Mouse (Mus musculus) gastrocnemius, adult 2 months (tissue): ENCODE measurements at regions not wholly inside any gene's neighbourhood (a gene's known extent, or its start where the extent isn't known, plus 50 kb on each side); places are given as distances from the start of the nearest gene placed in this dataset.

Experiments used
- DNase-seq: peaks from one replicate; pipeline ENCODE4 v3.0.0; 2022
- H3K27ac ChIP-seq: fragments of 200-600 bp; 2 replicates; pipeline ENCODE4 v1.8.1; 2022; ENCODE audit warnings: mild to moderate bottlenecking
- H3K4me3 ChIP-seq: fragments of 200-600 bp; 2 replicates; pipeline ENCODE4 v1.8.1; 2022; ENCODE audit warnings: mild to moderate bottlenecking, moderate library complexity
- CTCF ChIP-seq: fragments of 200-600 bp; IDR thresholded peaks from 2 replicates; pipeline ENCODE4 v1.8.1; 2022; ENCODE audit warnings: antibody characterized with exemption, mild to moderate bottlenecking, moderate library complexity
- intact Hi-C: fragments of 180-260 bp; cut with DNase I; formaldehyde crosslinking; loops from one replicate; pipeline ENCODE4 v1.15.1; 2025

- intact Hi-C loops = no loop called here
- no peak for DNase-seq
These were observed 66.2 kb downstream of the Isl1 start for GRCm38 (mm10) chr13:116243272-116243784.

GRCm38 (mm10) chr13:116215101-116215500 lies 94.4 kb downstream of the Isl1 start:
- no peak overlapping the region for H3K4me3 ChIP-seq
- no peak for TF ChIP-seq CTCF
- DNase-seq = no peak
- intact Hi-C loops = no loop called here
- no peak overlapping the region for H3K27ac ChIP-seq

More at GRCm38 (mm10) chr13:116243272-116243784, 66.2 kb downstream of the Isl1 start:
- no peak overlapping the region for H3K27ac ChIP-seq
- H3K4me3 ChIP-seq = no peak overlapping the region
- TF ChIP-seq CTCF = no peak

- intact Hi-C loops = no loop called here
- no peak for TF ChIP-seq CTCF
- no peak overlapping the region for H3K27ac ChIP-seq
- DNase-seq = no peak
- H3K4me3 ChIP-seq = no peak overlapping the region
These were observed 95.4 kb downstream of the Isl1 start for GRCm38 (mm10) chr13:116213843-116214829.

- no peak for DNase-seq
- Histone ChIP-seq H3K4me3 (peak overlapping the region; percentile 24; the same call in 1 of the 2 replicates), H3K27ac (no peak overlapping the region)
- TF ChIP-seq CTCF = no peak
- intact Hi-C loops = no loop called here
These were observed 108.1 kb downstream of the Isl1 start for GRCm38 (mm10) chr13:116201177-116201920.

- Histone ChIP-seq H3K27ac (no peak overlapping the region), H3K4me3 (no peak overlapping the region)
- DNase-seq = no peak
- intact Hi-C loops = no loop called here
- TF ChIP-seq CTCF = no peak
These were observed 122.4 kb downstream of the Isl1 start for GRCm38 (mm10) chr13:116187059-116187458.

- intact Hi-C loops = no loop called here
- Histone ChIP-seq H3K4me3 (no peak overlapping the region), H3K27ac (no peak overlapping the region)
- DNase-seq = no peak
- no peak for TF ChIP-seq CTCF
These were observed 131.7 kb downstream of the Isl1 start for GRCm38 (mm10) chr13:116177781-116178180.

GRCm38 (mm10) chr13:116174976-116175375 lies 134.5 kb downstream of the Isl1 start:
- DNase-seq = no peak
- intact Hi-C loops = no loop called here
- Histone ChIP-seq H3K4me3 (no peak overlapping the region), H3K27ac (no peak overlapping the region)
- TF ChIP-seq CTCF = no peak

- no peak for TF ChIP-seq CTCF
- intact Hi-C loops = no loop called here
- Histone ChIP-seq H3K4me3 (no peak overlapping the region), H3K27ac (no peak overlapping the region)
- DNase-seq = no peak
These were observed 135.6 kb downstream of the Isl1 start for GRCm38 (mm10) chr13:116173866-116174265.

- H3K27ac ChIP-seq = no peak overlapping the region
- DNase-seq = no peak
- intact Hi-C loops = no loop called here
- no peak overlapping the region for H3K4me3 ChIP-seq
- TF ChIP-seq CTCF = no peak
These were observed 166.5 kb downstream of the Isl1 start for GRCm38 (mm10) chr13:116143022-116143421.

GRCm38 (mm10) chr13:116118664-116119063 lies 190.8 kb downstream of the Isl1 start:
- intact Hi-C loops = no loop called here

GRCm38 (mm10) chr13:116111032-116111808 lies 198.3 kb downstream of the Isl1 start:
- H3K27ac ChIP-seq = no peak overlapping the region
- no peak overlapping the region for H3K4me3 ChIP-seq
- TF ChIP-seq CTCF = no peak
- intact Hi-C loops = no loop called here
- no peak for DNase-seq

More at GRCm38 (mm10) chr13:116118664-116119063, 190.8 kb downstream of the Isl1 start:
- DNase-seq = no peak
- no peak for TF ChIP-seq CTCF
- H3K27ac ChIP-seq = no peak overlapping the region
- no peak overlapping the region for H3K4me3 ChIP-seq

GRCm38 (mm10) chr13:116110578-116110977 lies 198.9 kb downstream of the Isl1 start:
- TF ChIP-seq CTCF = no peak
- Histone ChIP-seq H3K27ac (no peak overlapping the region), H3K4me3 (no peak overlapping the region)
- intact Hi-C loops = no loop called here
- DNase-seq = no peak
